Mouse (Mus musculus) CH12F3 (cell line): ENCODE data around the gene Mtrex.

Experiments
- in situ Hi-C: fragments of 300-500 bp; cut with MboI; formaldehyde crosslinking; loops from 2 replicates; pipeline ENCODE4 v1.14.3; 2020; ENCODE audit warnings: low sequenced_read_pairs

Mtrex gene

DNA sequence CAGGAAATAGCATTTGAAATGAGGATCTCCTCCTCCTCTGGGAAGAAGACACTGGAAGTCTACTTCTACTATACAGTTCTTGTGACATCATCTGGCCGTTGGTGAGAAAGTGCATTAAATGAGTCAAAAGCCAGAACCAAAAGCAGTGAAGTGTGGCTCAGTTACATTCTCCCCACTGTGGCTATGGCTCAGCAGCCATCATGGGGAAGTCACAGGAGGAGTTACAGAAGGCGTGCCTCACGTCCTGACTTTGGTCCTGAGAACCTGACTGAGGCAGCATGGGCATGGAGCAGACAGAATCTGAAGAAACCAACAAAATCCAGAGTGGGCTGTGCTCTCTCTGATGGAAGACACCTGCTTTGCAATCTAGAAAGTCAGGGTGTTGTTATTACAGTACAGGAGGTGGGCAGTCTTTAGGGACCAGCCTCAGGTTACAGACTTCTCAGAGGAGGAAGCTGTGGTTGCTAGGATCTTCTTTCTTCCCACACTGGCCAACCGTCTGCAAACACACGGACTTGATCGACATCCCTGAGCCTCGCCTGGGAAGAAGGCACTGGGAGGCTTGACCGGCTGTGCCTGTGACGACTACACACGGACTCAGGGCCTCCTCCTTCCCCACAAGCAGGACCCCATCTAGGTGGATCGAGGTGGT is 57.0 kb downstream of the Mtrex start:
- in situ Hi-C loops = no loop called here

DNA sequence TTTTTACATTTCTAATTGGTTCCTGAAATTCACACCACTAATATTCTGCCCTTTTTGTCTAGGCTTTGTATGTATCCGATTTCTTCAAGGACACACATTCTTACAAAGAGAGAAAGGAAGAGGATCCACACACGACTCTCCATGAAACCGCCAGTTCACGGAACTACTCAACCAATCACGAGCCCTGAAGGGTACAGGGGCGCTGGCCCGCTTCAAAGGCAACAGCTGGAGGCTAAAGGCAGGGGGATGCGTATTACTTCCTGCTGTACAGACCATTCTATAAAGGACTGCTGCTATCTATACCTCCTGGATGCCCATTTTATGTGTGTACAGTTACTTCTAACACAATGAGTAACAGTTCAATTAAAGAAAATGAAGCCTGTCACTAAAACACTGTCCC is 59.8 kb downstream of the Mtrex start:
- in situ Hi-C loops = no loop called here

DNA sequence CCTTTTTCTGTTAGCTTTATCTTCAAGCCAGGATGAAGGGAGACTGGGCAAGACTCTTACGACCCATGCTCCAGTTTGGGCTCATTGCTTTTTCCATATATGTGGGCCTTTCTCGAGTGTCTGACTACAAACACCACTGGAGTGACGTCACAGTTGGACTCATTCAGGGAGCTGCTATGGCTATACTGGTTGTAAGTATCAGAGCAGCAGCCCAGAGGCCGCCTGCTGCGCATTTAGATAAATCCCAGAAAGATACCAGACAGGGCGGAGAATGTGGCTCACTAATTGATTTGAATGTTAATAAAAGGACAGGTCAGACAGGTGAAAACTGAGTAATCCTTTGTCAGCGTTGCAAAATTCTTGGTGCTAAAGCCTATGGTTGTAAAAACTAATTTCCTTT is 60.4 kb downstream of the Mtrex start:
- in situ Hi-C loops = no loop called here

DNA sequence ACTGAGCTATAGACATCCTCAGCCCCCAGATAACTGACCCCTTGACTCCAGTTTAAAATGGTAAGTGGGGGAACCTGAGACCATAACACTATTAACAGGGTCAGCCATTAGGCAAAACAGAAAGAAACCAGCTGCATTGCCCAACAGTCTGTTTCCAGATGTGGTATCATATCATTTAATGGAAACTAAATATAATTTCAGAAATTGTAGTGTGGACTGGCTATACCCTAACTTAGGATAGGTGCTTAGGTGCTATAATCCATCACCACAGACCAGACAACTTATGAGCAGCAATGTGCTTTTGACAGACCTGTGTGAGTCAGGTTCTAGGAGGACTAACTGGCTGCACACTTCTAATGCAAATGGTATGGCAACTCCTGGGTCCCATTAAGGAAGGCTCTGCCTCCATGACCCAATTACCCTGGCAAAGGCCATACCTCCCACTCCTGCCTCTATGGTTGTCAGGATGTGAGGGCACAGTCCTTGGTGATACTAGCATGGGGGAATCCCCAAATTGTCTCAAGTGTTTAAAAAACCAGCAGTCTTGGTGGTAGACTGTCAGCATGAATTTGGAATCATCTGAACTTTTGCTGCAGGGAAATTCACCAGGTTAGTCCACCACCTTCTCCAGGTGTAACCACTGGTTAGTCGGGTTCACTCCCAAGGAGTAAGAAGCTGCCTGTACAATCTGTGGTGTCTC is 64.1 kb downstream of the Mtrex start:
- in situ Hi-C loops = no loop called here

DNA sequence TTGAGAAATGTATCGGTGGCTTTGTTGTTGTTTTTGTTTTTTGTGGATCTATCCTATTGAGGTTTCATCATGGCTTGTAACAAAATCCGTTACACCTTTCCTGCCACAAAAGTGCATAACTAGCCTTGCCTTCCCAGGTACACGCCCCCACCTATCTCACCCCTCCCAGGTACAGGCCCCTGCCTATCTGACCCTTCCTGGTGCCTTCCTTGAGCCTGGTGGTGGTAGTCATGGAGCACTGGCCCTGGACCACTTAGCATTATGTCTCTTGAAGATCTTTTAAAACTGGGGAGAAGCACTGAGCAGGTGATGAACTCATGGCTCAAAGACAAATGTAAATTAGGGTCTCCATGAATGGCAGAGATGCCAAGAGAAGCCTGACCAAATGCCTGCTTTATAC is 64.9 kb downstream of the Mtrex start:
- in situ Hi-C loops = no loop called here

DNA sequence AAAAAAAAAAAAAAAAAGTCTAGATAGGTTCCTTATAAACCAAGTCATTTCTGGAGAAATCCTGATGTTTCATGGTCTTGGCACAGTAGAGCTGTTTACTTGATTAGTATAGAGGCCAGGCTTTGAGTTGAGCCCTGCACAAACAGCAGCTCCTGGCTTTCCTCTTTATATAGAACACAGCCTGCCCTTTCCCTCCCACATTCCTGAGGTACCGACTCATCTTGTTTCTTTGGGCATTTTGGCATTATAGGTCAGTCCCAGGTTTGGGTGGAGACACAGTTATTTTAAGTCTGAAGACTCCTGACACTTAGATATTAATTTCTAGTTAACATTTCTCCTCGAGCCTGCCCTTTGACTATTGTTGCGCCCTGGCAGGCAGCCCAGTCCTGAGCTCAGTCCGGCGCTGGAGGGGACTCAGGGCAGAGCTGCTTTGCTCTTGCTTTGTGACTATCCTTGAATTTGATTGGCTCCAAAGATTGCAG is 65.3 kb downstream of the Mtrex start:
- in situ Hi-C loops = no loop called here

DNA sequence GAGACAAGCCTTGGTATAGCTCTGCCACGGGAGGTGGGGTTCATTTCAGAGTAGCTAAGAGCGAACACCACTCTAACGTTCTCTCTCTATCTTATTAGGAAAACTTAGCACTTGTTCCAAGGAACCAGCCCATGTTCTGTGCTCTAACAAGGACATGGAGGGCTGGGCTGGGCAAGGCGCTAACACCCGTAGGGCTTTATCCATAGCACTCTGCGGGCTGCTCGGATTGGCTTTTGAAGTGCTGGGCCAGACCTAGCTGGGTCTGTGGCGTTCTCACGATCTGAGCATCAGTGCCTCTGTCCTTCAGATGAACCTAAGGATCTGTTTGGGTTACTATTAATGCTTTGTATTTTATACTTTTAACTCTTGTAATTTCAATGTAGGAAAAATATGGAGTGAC is 66.3 kb downstream of the Mtrex start:
- in situ Hi-C loops = no loop called here

DNA sequence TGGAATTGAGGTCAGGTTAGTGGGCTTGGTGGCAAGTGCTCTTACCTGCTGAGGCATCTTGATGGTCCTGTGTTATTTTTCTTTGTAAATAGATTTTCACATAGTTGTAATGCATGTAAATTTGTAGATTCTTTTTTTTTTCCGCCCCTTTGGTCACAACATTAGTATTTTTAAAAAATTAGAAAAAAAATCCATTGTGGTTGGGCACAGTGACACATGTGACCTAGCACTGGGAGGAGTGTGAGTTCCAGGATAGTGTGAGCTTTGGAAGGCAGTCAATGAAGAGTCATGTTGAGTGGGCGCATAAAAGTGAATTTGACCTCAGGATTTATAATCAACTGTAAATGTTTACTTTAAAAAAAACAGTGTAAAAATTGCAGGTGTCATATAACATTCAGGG is 66.8 kb downstream of the Mtrex start:
- in situ Hi-C loops = no loop called here

DNA sequence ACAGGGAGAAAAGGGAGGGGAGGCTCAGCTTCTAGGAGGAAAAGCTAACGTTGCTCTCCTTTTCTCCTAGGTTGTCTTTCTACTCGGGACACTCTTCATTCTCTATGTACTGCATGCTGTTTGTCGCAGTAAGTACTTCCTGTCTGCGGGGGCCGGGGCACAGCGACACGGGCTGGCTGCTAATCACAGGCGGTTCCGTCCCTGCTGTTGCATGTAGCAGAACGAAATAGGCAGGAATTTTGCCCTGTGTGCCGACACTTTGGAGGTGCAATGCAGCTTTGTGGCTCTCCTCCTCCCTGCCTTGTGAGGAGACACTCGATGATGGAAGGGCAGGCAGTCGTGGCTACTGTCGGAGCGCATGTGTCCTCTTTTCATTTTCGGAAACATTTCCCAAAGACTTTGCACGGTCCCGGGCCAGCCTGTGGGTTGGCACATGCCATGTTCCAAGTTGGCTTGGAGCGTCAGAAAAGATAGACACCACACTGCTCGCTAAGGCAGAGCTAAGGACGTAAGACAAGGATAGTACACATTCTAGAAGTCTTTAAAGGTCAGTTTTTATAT is 67.5 kb downstream of the Mtrex start:
- in situ Hi-C loops = no loop called here

DNA sequence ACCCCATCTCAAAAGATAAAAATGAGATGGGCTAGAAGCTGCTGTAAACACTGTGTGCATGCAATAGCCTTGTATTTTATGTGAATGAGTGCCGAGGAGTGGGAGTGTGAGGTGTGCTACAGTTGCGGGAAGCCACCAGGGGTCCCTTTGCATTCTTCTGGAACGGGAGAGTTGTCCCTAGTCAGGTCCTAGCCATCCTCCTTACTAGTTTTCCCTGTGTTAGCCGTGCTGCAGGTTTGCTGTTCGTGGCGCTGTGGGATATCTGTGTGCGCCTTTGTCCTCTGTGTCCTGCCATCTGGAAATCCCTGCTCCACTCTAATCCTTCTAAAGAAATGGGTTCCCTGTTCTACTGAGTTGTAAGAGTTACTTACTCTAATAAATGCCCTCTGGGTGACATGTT is 69.3 kb downstream of the Mtrex start:
- in situ Hi-C loops = no loop called here

DNA sequence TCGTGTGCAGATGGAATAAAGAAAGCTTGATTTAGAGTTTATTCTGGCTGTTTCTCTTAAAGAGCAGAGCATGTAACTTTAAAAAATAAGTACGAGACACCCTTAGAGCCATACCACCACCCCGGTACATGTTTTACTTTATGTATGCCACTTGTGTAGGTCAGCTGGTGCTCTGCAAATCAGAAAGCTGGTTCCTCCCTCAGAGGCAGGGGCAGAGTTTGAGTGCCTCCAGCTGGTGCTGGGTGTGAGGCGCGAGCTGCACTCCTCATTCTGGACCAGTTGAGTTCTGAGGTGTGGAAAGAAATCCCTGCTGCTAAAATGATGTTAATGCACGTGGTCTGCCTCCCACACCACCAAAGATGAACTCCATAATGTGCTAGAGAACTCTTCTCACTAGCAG is 72.8 kb downstream of the Mtrex start:
- in situ Hi-C loops = no loop called here

DNA sequence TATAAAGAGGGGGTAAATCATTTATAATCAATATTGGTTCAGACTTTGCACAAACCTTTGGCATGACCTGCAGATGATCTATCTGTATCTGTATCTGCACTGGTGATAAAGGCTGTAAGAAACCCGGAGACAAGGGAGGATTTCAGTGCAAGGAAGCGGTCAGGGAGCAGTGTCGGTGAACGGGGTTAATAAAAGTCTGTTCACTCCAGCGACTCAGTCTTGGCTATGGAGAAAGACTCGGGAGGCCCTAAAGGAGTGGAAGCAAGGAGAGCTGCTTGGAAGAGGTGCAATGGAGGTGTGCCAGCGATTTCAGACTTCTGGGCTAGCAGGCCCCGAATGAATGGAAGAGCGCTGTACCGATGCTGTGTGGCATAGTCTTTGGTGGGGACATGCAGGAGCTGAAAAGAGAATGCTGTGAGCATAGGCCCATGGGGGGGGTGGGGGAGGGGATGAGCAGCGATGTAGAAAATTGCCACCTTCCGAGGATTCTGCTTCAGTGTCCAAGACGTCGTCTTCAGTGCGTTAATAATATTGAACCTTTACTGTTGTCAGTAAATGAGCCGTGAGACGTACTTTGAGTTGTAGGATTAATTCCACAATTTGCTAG is 73.4 kb downstream of the Mtrex start:
- in situ Hi-C loops = no loop called here

DNA sequence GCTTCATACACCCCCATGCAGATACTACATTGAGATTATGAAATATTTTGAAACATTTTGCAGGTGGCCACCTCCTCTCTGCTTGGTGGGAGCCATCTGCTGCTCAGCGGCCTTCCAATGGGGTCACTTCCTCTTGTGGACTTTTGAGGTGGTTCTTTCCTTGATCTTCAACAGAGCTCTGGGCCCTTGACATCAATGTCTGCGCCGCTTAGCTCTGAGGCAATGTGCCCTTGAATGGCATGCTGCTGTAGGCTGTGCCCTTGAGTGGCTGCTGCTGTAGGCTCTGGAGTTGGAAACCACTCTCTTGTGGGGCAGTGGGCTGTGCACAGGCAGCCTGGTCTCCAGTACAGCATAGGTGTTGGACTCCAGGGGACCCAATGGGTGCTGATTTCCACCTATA is 81.3 kb downstream of the Mtrex start:
- in situ Hi-C loops = no loop called here

DNA sequence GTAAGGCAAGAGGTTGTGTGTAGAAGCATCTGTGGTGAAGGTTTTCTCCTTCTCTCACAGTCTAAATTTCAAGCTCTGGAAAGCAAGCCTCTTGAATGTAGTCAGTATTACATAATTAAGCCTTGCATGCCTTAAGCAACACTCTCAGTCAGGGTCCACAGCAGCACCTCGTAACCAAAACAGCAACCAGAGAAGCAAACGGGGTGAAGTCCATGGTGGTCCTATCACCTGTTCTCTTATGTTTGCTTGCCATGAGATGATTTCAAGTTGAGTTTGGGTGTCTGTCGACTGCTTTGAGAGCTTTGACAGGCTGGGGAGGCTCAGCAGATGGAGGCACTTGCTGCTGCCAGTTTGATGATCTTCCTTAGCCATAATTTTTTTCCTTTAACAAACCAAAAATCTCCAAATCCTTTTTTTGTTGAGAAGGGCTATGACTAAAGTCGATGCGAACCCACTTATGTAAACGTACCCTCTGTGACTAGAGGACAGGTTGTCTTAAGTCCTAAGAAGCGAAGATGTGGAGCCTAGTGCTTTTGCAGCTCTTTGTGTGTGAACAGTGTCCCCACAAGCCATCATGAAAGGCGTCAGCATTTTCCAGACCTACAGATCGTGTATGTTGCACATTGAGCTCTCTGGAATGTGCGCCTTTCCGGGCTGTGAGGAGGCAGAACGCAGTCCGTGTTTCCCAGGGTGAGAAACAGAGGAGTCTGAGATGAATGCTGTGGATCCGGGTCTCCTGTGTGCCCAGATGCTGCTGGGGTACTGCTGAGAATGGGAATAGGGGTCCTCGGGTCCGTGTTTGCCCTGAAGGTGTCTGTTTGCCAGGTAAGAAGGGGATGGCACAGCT is 86.7 kb downstream of the Mtrex start:
- in situ Hi-C loops = no loop called here

DNA sequence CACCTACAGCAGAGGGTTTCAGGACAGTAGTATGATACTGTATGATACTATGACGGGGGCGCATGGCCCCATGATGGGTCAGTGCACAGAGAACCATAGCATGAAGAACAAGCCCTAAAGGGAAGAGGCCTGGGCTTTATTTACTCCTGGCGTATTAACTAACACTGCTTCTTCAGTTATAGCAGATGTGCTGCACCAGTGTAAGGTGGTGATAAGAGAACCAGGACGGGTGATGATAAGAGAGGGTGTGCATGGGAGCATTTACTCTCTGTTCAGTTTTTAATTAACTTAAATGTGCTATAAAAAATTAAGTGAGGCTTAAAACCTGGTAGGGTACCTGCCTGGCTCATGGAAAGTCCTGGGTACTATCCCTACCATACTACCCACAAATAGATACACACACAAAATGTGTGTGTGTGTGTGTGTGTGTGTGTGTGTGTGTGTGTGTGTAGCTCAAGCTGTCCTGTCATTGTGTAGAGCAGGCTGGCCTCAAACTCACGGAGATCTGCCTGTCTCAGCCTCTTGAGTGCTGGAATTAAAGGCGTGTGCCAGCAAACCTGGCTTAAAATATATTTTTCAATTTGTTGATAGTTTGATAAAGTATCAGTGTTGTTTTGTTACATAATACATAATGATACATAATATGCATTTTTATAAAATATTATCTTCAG is 88.5 kb downstream of the Mtrex start:
- in situ Hi-C loops = no loop called here

DNA sequence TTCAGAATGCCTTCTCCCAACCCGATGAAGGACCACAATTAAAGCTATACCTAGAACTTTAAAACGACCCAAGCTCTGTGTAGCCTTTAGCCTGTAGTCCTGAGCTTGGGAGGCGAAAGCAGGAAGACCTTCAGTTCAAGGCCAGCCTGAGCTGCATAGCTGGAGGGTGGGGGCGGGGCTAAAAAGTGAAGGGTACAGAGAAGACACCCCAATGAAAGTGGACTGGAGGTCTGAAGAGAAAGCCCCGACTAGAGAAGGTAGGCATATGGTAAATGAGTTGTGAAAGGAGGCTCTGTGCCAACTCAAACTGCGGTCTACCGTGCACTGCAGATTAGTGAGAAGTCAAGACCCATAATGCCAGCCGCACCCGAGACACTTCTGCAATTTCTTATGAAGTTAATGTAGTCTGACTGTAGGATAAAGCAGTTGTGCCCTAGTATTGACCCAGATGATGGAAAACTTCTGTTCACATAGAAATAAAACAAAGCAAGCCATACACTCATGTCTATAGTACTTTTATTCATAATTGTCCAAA is 89.5 kb downstream of the Mtrex start:
- in situ Hi-C loops = no loop called here

DNA sequence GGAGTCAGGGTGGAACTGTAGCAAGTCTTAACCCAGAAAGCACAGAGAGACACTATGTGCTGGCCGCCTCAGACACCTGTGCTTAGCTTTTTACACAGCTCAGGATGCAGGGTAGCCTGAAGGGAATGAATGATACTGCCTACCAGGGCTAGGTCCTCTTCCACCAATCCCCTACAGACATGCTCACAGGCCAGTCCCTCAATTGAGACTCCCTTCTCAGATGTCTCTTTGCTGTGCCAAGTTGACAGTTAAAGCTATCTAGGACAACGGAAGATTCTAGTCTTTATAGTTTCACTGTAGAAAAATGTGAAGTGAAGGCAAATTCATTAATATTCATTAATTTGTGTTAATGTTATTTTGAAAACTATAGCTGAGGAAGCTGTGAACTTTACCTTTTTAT is 90.2 kb downstream of the Mtrex start:
- in situ Hi-C loops = no loop called here

DNA sequence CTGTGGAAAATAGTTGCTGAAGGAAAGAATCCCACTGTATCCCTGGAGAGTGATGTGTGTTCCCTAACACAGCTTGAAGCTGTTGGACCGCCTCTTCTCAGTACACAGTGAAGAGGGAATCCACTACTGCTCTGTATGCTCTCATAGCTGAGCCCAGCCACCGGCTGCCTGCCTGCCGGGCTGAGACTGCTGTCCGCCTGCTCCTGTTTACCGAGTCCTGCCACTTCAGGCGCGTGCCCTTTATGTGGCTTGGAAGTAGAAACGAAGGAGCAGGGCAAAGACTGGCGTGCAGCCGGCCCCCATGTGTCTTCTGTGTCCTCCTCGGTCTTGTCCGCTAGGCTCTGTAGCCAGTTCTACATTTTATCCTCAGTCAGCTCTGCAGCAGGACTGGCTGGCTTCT is 92.1 kb downstream of the Mtrex start:
- in situ Hi-C loops = no loop called here

DNA sequence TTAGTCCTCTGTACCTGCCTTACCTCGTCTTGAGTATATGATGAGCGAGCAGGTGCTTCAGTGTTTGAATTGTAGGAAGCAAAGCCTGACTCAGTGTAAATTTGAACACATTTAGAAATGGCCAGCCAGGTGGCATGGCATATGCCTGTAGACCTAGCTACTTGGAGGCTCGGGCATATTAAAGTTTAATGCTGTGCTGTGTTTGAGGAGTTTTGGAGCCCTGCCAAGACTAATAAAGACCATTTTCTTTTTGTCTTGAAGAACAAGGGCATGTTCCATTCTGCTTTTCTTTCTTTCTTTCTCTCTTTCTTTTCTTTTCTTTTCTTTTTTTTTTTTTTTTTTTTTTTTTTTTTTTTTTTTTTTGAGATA is 93.3 kb downstream of the Mtrex start:
- in situ Hi-C loops = no loop called here

DNA sequence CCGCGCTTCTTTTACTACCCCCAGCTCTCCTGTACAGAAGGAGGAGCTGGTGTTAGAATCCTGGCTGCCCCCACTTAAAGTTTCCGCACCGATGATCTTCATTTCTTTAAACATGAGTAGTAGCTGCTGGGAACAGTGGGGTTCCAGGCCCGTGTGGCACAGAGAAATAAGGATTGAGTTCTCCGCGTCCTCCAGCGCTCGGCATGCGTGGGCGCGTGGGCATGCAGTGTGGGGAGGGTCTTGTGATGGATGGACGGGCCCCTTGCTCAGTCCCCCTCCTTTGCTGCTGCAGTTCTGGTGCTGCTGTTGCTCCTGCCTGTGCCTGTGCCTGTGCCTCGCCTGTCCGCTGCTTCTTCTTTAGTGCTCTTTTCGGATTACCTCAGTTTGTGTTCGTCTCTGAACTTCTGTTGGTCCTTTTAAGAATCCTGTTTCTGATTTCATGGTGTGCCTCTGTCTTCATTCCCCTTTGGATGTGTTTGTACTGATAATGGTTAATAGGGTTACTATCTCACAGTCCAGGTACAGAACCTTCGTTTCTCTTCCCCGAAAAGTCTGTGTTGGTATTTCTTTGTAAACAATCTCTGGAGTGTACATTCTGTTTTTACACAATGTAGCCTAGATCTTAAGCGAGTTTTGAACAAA is 93.8 kb downstream of the Mtrex start:
- in situ Hi-C loops = no loop called here
